Mouse (Mus musculus): ENCODE results near the gene Golga2.

DNA sequence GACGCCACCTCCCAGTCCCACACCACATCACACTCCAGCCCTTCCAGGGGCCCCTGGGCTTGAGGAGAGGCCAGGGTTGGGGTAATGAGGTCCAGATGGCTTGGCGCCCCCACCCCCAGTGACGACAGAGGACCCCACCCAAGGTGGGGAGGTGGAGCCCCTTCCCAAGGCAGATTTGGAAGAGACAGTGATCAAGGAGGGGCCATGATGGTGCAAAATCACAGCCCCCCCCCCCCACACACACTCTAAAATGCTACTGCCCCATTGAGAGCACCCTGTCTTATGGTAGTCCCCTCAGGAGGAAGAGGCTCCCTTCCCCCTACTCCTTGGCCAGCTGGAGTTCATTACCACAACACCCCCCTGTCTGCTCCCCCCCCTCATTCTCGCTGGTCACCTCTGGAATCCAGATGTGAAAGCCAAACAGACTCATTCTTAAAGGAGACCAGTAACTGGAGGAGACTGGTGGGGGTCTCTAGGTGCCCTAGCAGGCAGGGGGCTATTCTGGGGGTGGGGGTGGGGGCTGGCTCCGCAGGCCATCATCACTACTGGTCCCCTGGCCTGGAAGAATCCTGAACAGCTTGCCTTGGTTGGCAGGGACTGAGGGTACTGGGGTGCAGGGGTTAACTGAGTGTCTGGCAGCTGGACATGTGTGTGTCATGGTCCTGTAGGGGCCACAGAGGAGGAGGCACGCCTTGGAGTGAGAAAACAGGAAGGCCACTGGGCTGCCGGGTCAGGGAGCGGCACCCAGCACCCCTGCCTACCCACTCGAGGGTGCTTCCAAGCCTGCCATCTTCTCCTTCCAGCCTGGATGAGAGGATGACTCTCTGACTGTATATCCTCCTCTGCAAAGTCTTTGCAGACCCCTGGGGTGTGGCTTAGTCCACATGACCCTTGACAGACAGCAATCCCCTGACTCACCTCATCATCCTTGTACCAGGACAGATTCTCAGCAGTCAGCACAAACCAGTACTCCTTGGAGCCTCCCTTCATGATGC, 32.7 kb downstream of the Golga2 start:
- TF ChIP-seq POLR2A (IDR thresholded peaks at IDR 0.05; ENCODE audit: extremely low read depth, insufficient read depth, low read length): no peak
- no peak for TF ChIP-seq CTCF (IDR thresholded peaks at IDR 0.05; ENCODE audit: extremely low read depth, insufficient read depth, low read length)

Measured in cortical plate, adult 2 months (tissue).